Mouse (Mus musculus): ENCODE measurements around the gene Hmgn2.

DNA sequence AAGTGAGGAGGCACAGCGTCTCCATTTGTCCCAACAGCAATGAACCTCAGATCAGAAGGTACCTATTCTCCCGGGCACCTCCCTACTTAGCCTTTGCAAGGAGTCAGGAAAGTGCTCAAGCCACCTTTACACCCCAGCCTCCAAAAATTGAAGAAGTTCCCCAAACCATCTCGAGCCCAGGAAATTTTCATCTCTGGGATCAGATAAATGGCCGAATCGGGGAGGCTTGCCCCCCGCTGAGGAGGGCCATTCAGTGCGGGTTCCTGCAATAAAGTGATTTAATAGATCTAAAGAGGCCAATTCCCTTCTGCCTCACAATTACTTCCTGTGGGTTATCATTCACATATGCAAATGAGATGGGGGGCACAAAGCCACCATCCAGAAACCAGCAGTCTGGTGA is 47.8 kb upstream of the Hmgn2 start:
- TF ChIP-seq POLR2A (IDR thresholded peaks at IDR 0.05; ENCODE audit: borderline replicate concordance, extremely low read depth, insufficient read depth, insufficient read length, poor library complexity, severe bottlenecking) (no peak), CTCF (IDR thresholded peaks at IDR 0.05; ENCODE audit: borderline replicate concordance, extremely low read depth, insufficient read depth, insufficient read length) (no peak)
